Mouse (Mus musculus): ENCODE data around the gene Gm12830. TPM values are rescaled to one million over a fixed set of nuclear protein-coding genes. Genes with fewer than 3 reads are reported as not detected.

Gm12830 gene
- polyA plus RNA-seq, 1 experiment: not detected

- Histone ChIP-seq H3K4me1 (ENCODE audit: control insufficient read depth, insufficient read depth, low read length) (no peaks in the 10 kb centered on the region), H3K27ac (ENCODE audit: insufficient read depth, low read depth, low read length) (no peak overlapping the region), H3K4me3 (ENCODE audit: insufficient read depth, low read length) (no peak overlapping the region)
- TF ChIP-seq POLR2A (IDR thresholded peaks at IDR 0.05; ENCODE audit: borderline replicate concordance, low read depth, low read length) (no peak), CTCF (IDR thresholded peaks at IDR 0.05; ENCODE audit: low read depth, low read length) (no peak)
Measured at GRCm38 (mm10) chr4:114791650-114792049, 29.9 kb upstream of the Gm12830 start.

GRCm38 (mm10) chr4:114793836-114794235 lies 27.7 kb upstream of the Gm12830 start:
- H3K27ac ChIP-seq (ENCODE audit: insufficient read depth, low read depth, low read length): no peak overlapping the region
- no peak overlapping the region for H3K4me3 ChIP-seq (ENCODE audit: insufficient read depth, low read length)
- H3K4me1 ChIP-seq (ENCODE audit: control insufficient read depth, insufficient read depth, low read length): no peaks in the 10 kb centered on the region
- no peak for TF ChIP-seq CTCF (IDR thresholded peaks at IDR 0.05; ENCODE audit: low read depth, low read length)
- TF ChIP-seq POLR2A (IDR thresholded peaks at IDR 0.05; ENCODE audit: borderline replicate concordance, low read depth, low read length): no peak

DNA sequence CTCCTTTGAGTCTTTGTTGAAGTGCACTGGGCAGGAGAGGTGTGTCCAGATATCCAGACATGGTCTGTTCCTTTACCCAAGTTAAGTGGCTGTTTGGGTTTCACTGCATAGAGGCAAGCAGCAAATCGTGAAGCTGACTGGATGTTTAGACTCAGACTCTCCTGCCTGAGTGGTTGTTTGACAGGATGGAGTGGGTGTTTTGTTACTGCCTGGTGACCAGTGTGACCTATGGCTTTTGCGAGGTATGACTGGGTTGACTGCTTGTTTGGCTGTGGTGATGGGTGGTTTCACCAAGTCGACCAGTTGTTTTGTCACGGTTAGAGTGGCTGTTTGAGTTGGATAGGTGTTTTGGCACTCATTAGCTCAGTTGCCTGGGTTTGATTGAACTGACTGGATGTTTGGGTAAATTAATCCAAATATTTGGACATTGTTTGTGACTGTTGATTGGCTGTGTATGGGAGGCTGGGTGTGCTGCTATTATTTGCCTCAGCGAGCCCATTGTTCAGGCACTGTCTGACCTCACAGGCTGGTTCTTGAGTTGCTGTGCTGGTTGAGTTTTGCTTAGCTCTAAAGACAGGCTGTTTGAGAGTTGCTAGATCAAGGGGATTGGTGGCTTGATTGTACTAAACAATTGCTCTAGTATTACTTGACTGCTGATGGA lies 24.1 kb upstream of the Gm12830 start:
- Histone ChIP-seq H3K4me3 (ENCODE audit: insufficient read depth, low read length) (no peak overlapping the region), H3K27ac (ENCODE audit: insufficient read depth, low read depth, low read length) (no peak overlapping the region), H3K4me1 (ENCODE audit: control insufficient read depth, insufficient read depth, low read length) (no peaks in the 10 kb centered on the region)
- TF ChIP-seq CTCF (IDR thresholded peaks at IDR 0.05; ENCODE audit: low read depth, low read length) (no peak), POLR2A (IDR thresholded peaks at IDR 0.05; ENCODE audit: borderline replicate concordance, low read depth, low read length) (no peak)

GRCm38 (mm10) chr4:114798041-114798624 lies 23.4 kb upstream of the Gm12830 start:
- no peak for TF ChIP-seq POLR2A (IDR thresholded peaks at IDR 0.05; ENCODE audit: borderline replicate concordance, low read depth, low read length)
- no peak for TF ChIP-seq CTCF (IDR thresholded peaks at IDR 0.05; ENCODE audit: low read depth, low read length)
- Histone ChIP-seq H3K4me3 (ENCODE audit: insufficient read depth, low read length) (no peak overlapping the region), H3K4me1 (ENCODE audit: control insufficient read depth, insufficient read depth, low read length) (no peaks in the 10 kb centered on the region)

DNA sequence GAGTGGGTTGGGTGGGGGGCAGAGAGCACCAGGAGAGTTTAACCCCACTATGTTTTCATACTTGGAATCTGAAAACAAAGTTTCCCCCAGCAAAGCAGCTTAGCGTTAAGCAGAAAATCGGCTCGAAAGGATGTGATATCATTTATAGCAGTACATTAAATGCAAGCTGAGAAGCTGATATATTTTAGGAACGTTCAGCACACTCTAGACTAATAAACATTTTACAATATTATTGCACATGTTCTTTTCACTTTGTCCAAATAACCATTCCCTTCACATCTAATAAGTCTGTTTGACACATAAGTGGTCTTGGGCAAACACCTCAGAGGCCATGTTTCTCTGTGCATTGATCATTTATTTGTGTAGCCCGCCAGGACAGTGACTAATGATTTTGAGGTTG lies 17.4 kb upstream of the Gm12830 start:
- TF ChIP-seq CTCF (IDR thresholded peaks at IDR 0.05; ENCODE audit: low read depth, low read length): no peak
- no peak for TF ChIP-seq POLR2A (IDR thresholded peaks at IDR 0.05; ENCODE audit: borderline replicate concordance, low read depth, low read length)
- no peaks in the 10 kb centered on the region for H3K4me1 ChIP-seq (ENCODE audit: control insufficient read depth, insufficient read depth, low read length)
- H3K27ac ChIP-seq (ENCODE audit: insufficient read depth, low read depth, low read length): no peak overlapping the region
- H3K4me3 ChIP-seq (ENCODE audit: insufficient read depth, low read length): no peak overlapping the region

More at GRCm38 (mm10) chr4:114798041-114798624, 23.4 kb upstream of the Gm12830 start:
- H3K27ac ChIP-seq (ENCODE audit: insufficient read depth, low read depth, low read length): no peak overlapping the region

- TF ChIP-seq CTCF (IDR thresholded peaks at IDR 0.05; ENCODE audit: low read depth, low read length): no peak
- Histone ChIP-seq H3K4me3 (ENCODE audit: insufficient read depth, low read length) (no peak overlapping the region), H3K27ac (ENCODE audit: insufficient read depth, low read depth, low read length) (no peak overlapping the region), H3K4me1 (ENCODE audit: control insufficient read depth, insufficient read depth, low read length) (no peaks in the 10 kb centered on the region)
Measured at GRCm38 (mm10) chr4:114818963-114819702, 2.4 kb upstream of the Gm12830 start.

- Histone ChIP-seq H3K4me3 (ENCODE audit: insufficient read depth, low read length) (no peak overlapping the region), H3K27ac (ENCODE audit: insufficient read depth, low read depth, low read length) (no peak overlapping the region), H3K4me1 (ENCODE audit: control insufficient read depth, insufficient read depth, low read length) (no peaks in the 10 kb centered on the region)
- TF ChIP-seq POLR2A (IDR thresholded peaks at IDR 0.05; ENCODE audit: borderline replicate concordance, low read depth, low read length) (no peak), CTCF (IDR thresholded peaks at IDR 0.05; ENCODE audit: low read depth, low read length) (no peak)
Measured at GRCm38 (mm10) chr4:114834770-114835581, 13.5 kb downstream of the Gm12830 start.

- Histone ChIP-seq H3K27ac (ENCODE audit: insufficient read depth, low read depth, low read length) (no peak overlapping the region), H3K4me3 (ENCODE audit: insufficient read depth, low read length) (no peak overlapping the region), H3K4me1 (ENCODE audit: control insufficient read depth, insufficient read depth, low read length) (no peaks in the 10 kb centered on the region)
- TF ChIP-seq POLR2A (IDR thresholded peaks at IDR 0.05; ENCODE audit: borderline replicate concordance, low read depth, low read length) (no peak), CTCF (IDR thresholded peaks at IDR 0.05; ENCODE audit: low read depth, low read length) (no peak)
Measured at GRCm38 (mm10) chr4:114841336-114841920, 19.9 kb downstream of the Gm12830 start.

DNA sequence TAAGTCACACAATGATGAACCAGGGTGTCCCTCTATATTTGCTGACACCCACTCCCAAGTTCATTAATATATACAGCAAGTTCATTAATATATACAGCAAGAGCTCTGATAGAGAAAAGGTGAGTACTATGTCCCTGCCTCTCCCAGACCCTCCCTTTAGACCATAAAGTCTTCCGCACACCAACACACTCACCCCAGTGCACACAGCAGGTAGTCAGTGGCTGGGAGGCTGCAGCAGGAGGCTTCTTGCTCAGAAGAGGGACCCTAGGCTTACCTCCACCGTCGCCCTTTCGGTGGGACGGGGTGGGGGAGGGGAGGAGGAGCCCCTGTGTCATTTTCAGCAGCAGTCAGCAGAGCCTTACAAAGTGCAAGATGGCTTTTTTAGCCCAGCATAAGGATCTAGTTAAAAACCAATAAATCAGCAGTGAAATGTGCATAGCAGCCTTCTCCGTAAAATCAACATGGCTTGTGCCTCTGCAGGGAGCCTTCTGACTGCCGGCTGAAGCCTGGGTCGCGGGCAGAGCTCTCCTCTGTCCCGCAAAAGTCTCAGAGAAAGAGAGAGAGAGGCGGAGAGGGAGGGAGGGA lies 20.9 kb downstream of the Gm12830 start:
- Histone ChIP-seq H3K4me3 (ENCODE audit: insufficient read depth, low read length) (no peak overlapping the region), H3K27ac (ENCODE audit: insufficient read depth, low read depth, low read length) (no peak overlapping the region), H3K4me1 (ENCODE audit: control insufficient read depth, insufficient read depth, low read length) (no peaks in the 10 kb centered on the region)
- TF ChIP-seq CTCF (IDR thresholded peaks at IDR 0.05; ENCODE audit: low read depth, low read length): no peak
- TF ChIP-seq POLR2A (IDR thresholded peaks at IDR 0.05; ENCODE audit: borderline replicate concordance, low read depth, low read length): no peak

All from bone marrow macrophage, adult 2 months (primary cell).